Mouse (Mus musculus) megakaryocyte, embryonic 14.5 days (primary cell): ENCODE measurements at regions not wholly inside any gene's neighbourhood (a gene's known extent, or its start where the extent isn't known, plus 50 kb on each side); places are given as distances from the start of the nearest gene placed in this dataset.

ENCODE experiments used
- FLI1 ChIP-seq: IDR thresholded peaks from 2 replicates; pipeline ENCODE4 v1.6.1; 2012; ENCODE audit warnings: low read length, inconsistent platforms, mixed read lengths
- GATA1 ChIP-seq: IDR thresholded peaks from 3 replicates; pipeline ENCODE4 v1.6.1; 2012; ENCODE audit warnings: mixed read lengths, low read length, inconsistent platforms, borderline replicate concordance

DNA sequence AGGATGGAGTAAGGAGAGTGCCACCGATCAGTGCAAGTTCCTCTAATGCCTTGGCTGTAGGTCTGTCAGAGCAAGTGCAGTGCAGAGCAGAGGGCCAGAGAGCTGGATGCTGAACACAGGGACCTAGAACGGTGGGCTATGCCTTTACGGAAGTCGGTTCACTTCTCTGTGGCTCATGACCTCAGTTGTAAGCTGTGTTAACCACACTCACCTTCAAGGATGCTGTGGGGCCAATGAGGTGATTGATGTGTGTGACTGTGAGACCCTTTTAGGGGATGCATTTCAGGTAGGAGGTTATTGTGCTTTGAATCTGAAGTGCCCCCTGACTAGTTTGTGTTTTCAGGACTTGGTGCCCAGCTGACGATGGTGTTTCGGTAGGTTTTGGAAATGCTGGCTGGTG is 254.4 kb downstream of the 4933412E24Rik start:
- TF ChIP-seq GATA1 (no peak), FLI1 (no peak)
